Comparison of ENCODE assay signal across 15 mouse cellular contexts in the genomic region with DNA sequence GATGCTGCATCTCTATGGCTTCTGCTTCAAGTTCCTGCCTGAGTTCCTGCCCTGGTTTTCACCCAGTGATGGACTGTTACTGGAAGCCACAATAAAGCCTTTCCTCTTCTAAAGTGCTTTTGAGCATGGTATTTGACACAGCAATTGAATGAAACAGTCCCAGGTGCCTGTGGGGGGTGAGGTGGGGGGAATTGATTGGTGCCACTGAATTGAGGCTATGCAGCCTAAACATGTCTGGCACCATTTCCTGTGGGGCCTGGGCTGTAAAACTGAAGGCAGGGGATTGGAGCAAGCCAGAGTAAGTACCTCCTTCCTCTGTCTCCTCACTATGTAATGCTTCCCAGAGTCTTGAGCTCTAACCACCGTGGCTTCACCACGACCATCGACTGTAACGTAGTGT.
"Had no signal": no experiment of that assay in that cellular context is flagged by ENCODE, and none has a peak within 500 bp of the region (broad histone marks: within the 10 kb centered on the region; RNA-seq: fewer than 3 reads in every experiment).

No protein-coding gene starts in this region.

- H3K36me3 ChIP-seq: limb, embryonic 15.5 days; liver, embryonic 12.5 days; neural tube, embryonic 13.5 days; stomach, embryonic 15.5 days had no signal

- H3K4me2 ChIP-seq: limb, embryonic 15.5 days; liver, embryonic 12.5 days; lung, embryonic 14.5 days; neural tube, embryonic 13.5 days; stomach, embryonic 15.5 days had no signal

- H3K9ac ChIP-seq: limb, embryonic 15.5 days; liver, embryonic 12.5 days; lung, embryonic 14.5 days; neural tube, embryonic 13.5 days; stomach, embryonic 15.5 days had no signal

- H3K27ac ChIP-seq: kidney, postnatal 0 days; limb, embryonic 15.5 days; liver, embryonic 12.5 days; midbrain, embryonic 10.5 days; neural tube, embryonic 13.5 days; stomach, embryonic 15.5 days had no signal

- H3K4me1 ChIP-seq: limb, embryonic 15.5 days; stomach, embryonic 15.5 days had no signal

- H3K4me3 ChIP-seq: limb, embryonic 15.5 days; liver, embryonic 12.5 days; midbrain, embryonic 10.5 days; neural tube, embryonic 13.5 days; stomach, embryonic 15.5 days had no signal

- ATAC-seq: intestine, postnatal 0 days; liver, embryonic 12.5 days had no signal

- DNase-seq: kidney, adult 9 months; kidney, postnatal 36 days; left cerebral cortex, postnatal 4 days; lung, embryonic 14.5 days; lung, postnatal 10 days; lung, postnatal 4 days; midbrain, embryonic 14.5 days; right cerebral cortex, postnatal 14 days had no signal

- H3K9me3 ChIP-seq: limb, embryonic 15.5 days; liver, embryonic 12.5 days; midbrain, embryonic 10.5 days; neural tube, embryonic 13.5 days; stomach, embryonic 15.5 days had no signal

- H3K27me3 ChIP-seq: limb, embryonic 15.5 days; neural tube, embryonic 13.5 days; stomach, embryonic 15.5 days had no signal
